Comparison of ENCODE assay signal across 8 mouse cellular contexts in genomic region chr4:136841056-136841455, GRCm38 (mm10). TPM values are rescaled to one million over a fixed set of nuclear protein-coding genes. Genes with fewer than 3 reads are reported as not detected.
DNase-seq lines count a peak whose midpoint lies in the region; ATAC-seq lines count a peak whose summit lies in the region.

No protein-coding gene starts in this region.

- peak overlapping the region; percentile 22; the same call in 1 of the 2 replicates for H3K4me2 ChIP-seq in forebrain, embryonic 16.5 days (ENCODE audit: low read length)

- no peaks in the 10 kb centered on the region for H3K36me3 ChIP-seq in forebrain, embryonic 16.5 days (ENCODE audit: control insufficient read depth, insufficient read depth)

- ATAC-seq in cerebellum, adult (ENCODE audit: insufficient number of reproducible peaks, low FRiP score, low TSS enrichment) = peak; percentile 54; the same call in 1 of the 2 replicates
- ATAC-seq in forebrain, embryonic 16.5 days = peak; percentile 39; the same call in 1 of the 2 replicates
- peak; percentile 80 to 84 for ATAC-seq in hematopoietic stem cell, adult 5-6 weeks (replicated peaks in 1 of 2; ENCODE audit: insufficient read depth in 1 of 2, low FRiP score in 2 of 2, low TSS enrichment in 1 of 2, low read depth in 1 of 2, poor library complexity in 2 of 2, severe bottlenecking in 2 of 2)

- H3K9me3 ChIP-seq in forebrain, embryonic 16.5 days (ENCODE audit: control insufficient read depth, low read length) = no peaks in the 10 kb centered on the region

- H3K4me3 ChIP-seq in forebrain, embryonic 16.5 days (replicated peaks; ENCODE audit: low read length) = no peak overlapping the region

- H3K4me1 ChIP-seq in forebrain, embryonic 16.5 days (replicated peaks; ENCODE audit: control insufficient read depth, insufficient read depth, low read length) = peaks cover 29% of the 10 kb centered on the region

- H3K9ac ChIP-seq in forebrain, embryonic 16.5 days (replicated peaks; ENCODE audit: low read depth, low read length) = no peak overlapping the region

- peak; percentile 65 for DNase-seq in MN1 (ENCODE audit: low spot score)
- DNase-seq in layer of hippocampus, adult 8-10 months (ENCODE audit: low spot score in 2 of 2) = peak; percentile 52 to 87
- DNase-seq in lung, postnatal 10 days = peak; percentile 82
- peak; percentile 68 for DNase-seq in ovary, postnatal 36 days (ENCODE audit: low spot score)
- peak; percentile 78 for DNase-seq in thymus, postnatal 36 days

- no peaks in the 10 kb centered on the region for H3K27me3 ChIP-seq in forebrain, embryonic 16.5 days (replicated peaks; ENCODE audit: control insufficient read depth, insufficient read depth, low read length)

- no peak overlapping the region for H3K27ac ChIP-seq in forebrain, embryonic 16.5 days (ENCODE audit: low read length)

- WGBS in forebrain, embryonic 16.5 days = 3% methylated on average over 5 of the region's 5 CpGs

RNA-seq across cellular contexts. Expression of gene Ephb2, which starts 5.3 kb away (rescaled TPM):
- 12.3 and 13.1 TPM in 2 replicates for polyA plus RNA-seq in forebrain, embryonic 16.5 days (2015; fragmentation: Nextera tagmentation; extraction: Ambion mirVana)
- total RNA-seq in hematopoietic stem cell, adult 5-6 weeks (2017) = 3.9 and 7.2 TPM in 2 replicates
- total RNA-seq in layer of hippocampus, adult 8-10 months (2022) = 10 to 100 TPM; 17.4 to 23.2 (median 19.8) TPM

RNA-seq across cellular contexts. Expression of gene C1qb, which starts 44.9 kb away (rescaled TPM):
- 24.1 and 32.0 TPM in 2 replicates for polyA plus RNA-seq in forebrain, embryonic 16.5 days (2015; fragmentation: Nextera tagmentation; extraction: Ambion mirVana)
- 0.25 and 0.31 TPM in 2 replicates for total RNA-seq in hematopoietic stem cell, adult 5-6 weeks (2017)
- 100 to 1,000 TPM in 2 of 4 experiments, 10 to 100 TPM in 2; 48.7 to 305 (median 140) TPM for total RNA-seq in layer of hippocampus, adult 8-10 months (2022)

RNA-seq across cellular contexts. Expression of gene C1qc, which starts 51.8 kb away (rescaled TPM):
- 13.9 and 17.6 TPM in 2 replicates for polyA plus RNA-seq in forebrain, embryonic 16.5 days (2015; fragmentation: Nextera tagmentation; extraction: Ambion mirVana)
- total RNA-seq in hematopoietic stem cell, adult 5-6 weeks (2017) = 1.3 and 1.4 TPM in 2 replicates
- total RNA-seq in layer of hippocampus, adult 8-10 months (2022) = 100 to 1,000 TPM in 2 of 4 experiments, 10 to 100 TPM in 2; 28.3 to 233 (median 108) TPM

RNA-seq across cellular contexts. Expression of gene C1qa, which starts 57.5 kb away (rescaled TPM):
- polyA plus RNA-seq in forebrain, embryonic 16.5 days (2015; fragmentation: Nextera tagmentation; extraction: Ambion mirVana) = 16.8 and 24.6 TPM in 2 replicates
- total RNA-seq in hematopoietic stem cell, adult 5-6 weeks (2017) = 1.1 TPM in 1 of 2 replicates, not detected in the other
- 100 to 1,000 TPM in 2 of 4 experiments, 10 to 100 TPM in 2; 45.5 to 340 (median 144) TPM for total RNA-seq in layer of hippocampus, adult 8-10 months (2022)

Comparison
In these comparisons a context has a peak if more than half of its experiments do, and no peak if none do; other contexts are left out.
1. RNA of gene C1qb, which starts 44.9 kb away (total RNA-seq): 48.7 to 305 TPM in layer of hippocampus, adult 8-10 months; 0.25 to 0.31 TPM in hematopoietic stem cell, adult 5-6 weeks; every median in the first group is over 10 times any median in the second.
2. RNA of gene C1qc, which starts 51.8 kb away (total RNA-seq): 28.3 to 233 TPM in layer of hippocampus, adult 8-10 months; 1.3 to 1.4 TPM in hematopoietic stem cell, adult 5-6 weeks; every median in the first group is over 10 times any median in the second.
3. Peak in every context shown above with its lines, with median percentiles within 50 percentile points of each other: DNase-seq and ATAC-seq.